Mouse (Mus musculus): Measurements from ENCODE around the gene Tuba4a. TPM values are rescaled to one million over a fixed set of nuclear protein-coding genes. Genes with fewer than 3 reads are reported as not detected.

The Tuba4a gene
- polyA plus RNA-seq, 1 experiment from 2014 or later = 18.0 TPM

DNA sequence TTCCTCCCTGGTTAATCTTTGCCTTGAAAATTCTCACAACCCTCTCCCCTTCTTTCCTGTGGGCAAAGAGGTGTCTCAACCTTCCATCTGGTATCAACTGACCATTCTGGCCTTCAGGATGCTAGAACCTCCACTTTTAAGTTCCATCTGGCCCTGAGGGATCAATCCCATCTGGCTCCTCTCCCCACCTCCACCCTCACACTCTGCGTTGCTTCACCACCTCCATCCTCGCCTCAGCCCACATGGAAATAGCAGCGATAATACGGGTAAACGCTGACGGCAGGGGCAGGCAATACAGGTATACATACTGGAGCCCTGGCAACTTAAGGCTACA is 1.8 kb downstream of the Tuba4a start:
- Histone ChIP-seq H3K4me1 (ENCODE audit: control insufficient read depth, insufficient read depth, low read length) (peaks cover 13% of the 10 kb centered on the region), H3K4me3 (ENCODE audit: low read depth, low read length) (no peak overlapping the region), H3K27ac (ENCODE audit: low read depth, low read length) (no peak overlapping the region), H3K36me3 (ENCODE audit: control insufficient read depth, insufficient read depth, low read length) (peaks cover 8% of the 10 kb centered on the region), H3K4me2 (ENCODE audit: low read depth) (peak overlapping the region; percentile 20; the same call in 1 of the 2 replicates), H3K9ac (ENCODE audit: low read length) (no peak overlapping the region), H3K9me3 (ENCODE audit: control insufficient read depth, low read length) (no peaks in the 10 kb centered on the region; the same call in 1 of the 2 replicates), H3K27me3 (ENCODE audit: control insufficient read depth, insufficient read depth, low read length) (peaks cover 43% of the 10 kb centered on the region)
- WGBS = 4% methylated on average over 6 of the region's 6 CpGs
- DNase-seq (ENCODE audit: low spot score) (no peak), ATAC-seq (ENCODE audit: insufficient read depth, low FRiP score, low TSS enrichment) (no peak)

DNA sequence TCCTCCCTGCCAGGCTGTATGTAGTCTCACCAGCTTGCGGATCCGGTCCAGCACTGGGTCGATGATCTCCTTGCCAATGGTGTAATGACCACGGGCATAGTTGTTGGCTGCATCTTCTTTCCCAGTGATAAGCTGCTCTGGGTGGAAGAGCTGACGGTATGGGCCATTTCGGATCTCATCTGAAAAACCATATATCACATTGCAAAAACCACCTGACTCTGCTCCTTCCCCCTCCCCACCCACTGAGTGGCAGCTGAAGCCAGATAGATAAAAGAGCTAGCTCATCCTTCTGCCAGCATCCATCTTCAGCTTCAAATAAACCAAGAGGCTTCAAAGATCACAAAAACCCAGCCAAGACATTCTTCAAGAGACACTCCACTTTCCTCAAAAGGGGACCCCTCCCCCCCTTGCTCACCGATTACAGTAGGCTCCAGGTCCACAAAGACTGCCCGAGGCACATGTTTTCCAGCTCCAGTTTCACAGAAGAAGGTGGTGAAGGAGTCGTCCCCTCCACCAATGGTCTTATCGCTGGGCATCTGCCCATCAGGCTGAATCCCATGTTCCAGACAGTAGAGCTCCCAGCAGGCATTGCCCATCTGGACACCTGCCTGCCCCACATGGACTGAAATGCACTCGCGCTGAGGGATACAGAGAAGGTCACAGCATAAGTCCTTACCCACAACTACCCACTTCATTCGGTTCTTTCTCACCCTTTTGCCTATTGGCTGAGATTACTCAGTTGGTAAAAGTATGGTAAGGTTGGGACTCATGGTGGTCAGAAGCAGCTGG is 2.7 kb downstream of the Tuba4a start:
- Histone ChIP-seq H3K9me3 (ENCODE audit: control insufficient read depth, low read length) (no peaks in the 10 kb centered on the region; the same call in 1 of the 2 replicates), H3K4me2 (ENCODE audit: low read depth) (no peak overlapping the region), H3K9ac (ENCODE audit: low read length) (no peak overlapping the region), H3K36me3 (ENCODE audit: control insufficient read depth, insufficient read depth, low read length) (peaks cover 10% of the 10 kb centered on the region), H3K27me3 (ENCODE audit: control insufficient read depth, insufficient read depth, low read length) (peaks cover 43% of the 10 kb centered on the region), H3K4me1 (ENCODE audit: control insufficient read depth, insufficient read depth, low read length) (peaks cover 13% of the 10 kb centered on the region), H3K27ac (ENCODE audit: low read depth, low read length) (no peak overlapping the region), H3K4me3 (ENCODE audit: low read depth, low read length) (no peak overlapping the region)
- 82% methylated on average over 13 of the region's 13 CpGs for WGBS
- no peak for ATAC-seq (ENCODE audit: insufficient read depth, low FRiP score, low TSS enrichment)
- no peak for DNase-seq (ENCODE audit: low spot score)

DNA sequence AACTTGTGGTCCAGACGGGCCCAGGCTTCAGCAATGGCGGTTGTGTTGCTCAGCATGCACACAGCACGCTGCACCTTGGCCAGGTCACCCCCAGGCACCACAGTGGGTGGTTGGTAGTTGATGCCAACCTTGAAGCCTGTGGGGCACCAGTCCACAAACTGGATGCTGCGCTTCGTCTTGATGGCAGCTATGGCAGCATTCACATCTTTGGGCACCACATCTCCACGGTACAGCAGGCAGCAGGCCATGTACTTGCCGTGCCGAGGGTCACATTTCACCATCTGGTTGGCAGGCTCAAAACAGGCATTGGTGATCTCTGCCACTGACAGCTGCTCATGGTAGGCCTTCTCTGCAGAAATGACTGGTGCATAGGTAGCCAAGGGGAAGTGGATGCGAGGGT is 3.9 kb downstream of the Tuba4a start:
- Histone ChIP-seq H3K4me1 (ENCODE audit: control insufficient read depth, insufficient read depth, low read length) (peaks cover 21% of the 10 kb centered on the region), H3K27me3 (ENCODE audit: control insufficient read depth, insufficient read depth, low read length) (peaks cover 37% of the 10 kb centered on the region), H3K27ac (ENCODE audit: low read depth, low read length) (no peak overlapping the region), H3K4me3 (ENCODE audit: low read depth, low read length) (no peak overlapping the region), H3K9me3 (ENCODE audit: control insufficient read depth, low read length) (no peaks in the 10 kb centered on the region; the same call in 1 of the 2 replicates), H3K4me2 (ENCODE audit: low read depth) (no peak overlapping the region), H3K9ac (ENCODE audit: low read length) (no peak overlapping the region), H3K36me3 (ENCODE audit: control insufficient read depth, insufficient read depth, low read length) (peaks cover 10% of the 10 kb centered on the region)
- DNase-seq (ENCODE audit: low spot score) = no peak
- 94% methylated on average over 9 of the region's 9 CpGs for WGBS
- ATAC-seq (ENCODE audit: insufficient read depth, low FRiP score, low TSS enrichment) = no peak

GRCm38 (mm10) chr1:75214886-75215285 is 4.8 kb downstream of the Tuba4a start:
- no peak overlapping the region for H3K9ac ChIP-seq (ENCODE audit: low read length)
- WGBS = 71% methylated on average over 5 of the region's 5 CpGs
- H3K9me3 ChIP-seq (ENCODE audit: control insufficient read depth, low read length) = no peaks in the 10 kb centered on the region; the same call in 1 of the 2 replicates
- H3K4me1 ChIP-seq (ENCODE audit: control insufficient read depth, insufficient read depth, low read length) = peaks cover 24% of the 10 kb centered on the region
- ATAC-seq (ENCODE audit: insufficient read depth, low FRiP score, low TSS enrichment) (no peak), DNase-seq (ENCODE audit: low spot score) (no peak)
- H3K27ac ChIP-seq (ENCODE audit: low read depth, low read length) = no peak overlapping the region
- H3K4me3 ChIP-seq (ENCODE audit: low read depth, low read length) = no peak overlapping the region
- H3K27me3 ChIP-seq (ENCODE audit: control insufficient read depth, insufficient read depth, low read length) = peaks cover 28% of the 10 kb centered on the region
- H3K4me2 ChIP-seq (ENCODE audit: low read depth) = no peak overlapping the region
- peaks cover 10% of the 10 kb centered on the region for H3K36me3 ChIP-seq (ENCODE audit: control insufficient read depth, insufficient read depth, low read length)

DNA sequence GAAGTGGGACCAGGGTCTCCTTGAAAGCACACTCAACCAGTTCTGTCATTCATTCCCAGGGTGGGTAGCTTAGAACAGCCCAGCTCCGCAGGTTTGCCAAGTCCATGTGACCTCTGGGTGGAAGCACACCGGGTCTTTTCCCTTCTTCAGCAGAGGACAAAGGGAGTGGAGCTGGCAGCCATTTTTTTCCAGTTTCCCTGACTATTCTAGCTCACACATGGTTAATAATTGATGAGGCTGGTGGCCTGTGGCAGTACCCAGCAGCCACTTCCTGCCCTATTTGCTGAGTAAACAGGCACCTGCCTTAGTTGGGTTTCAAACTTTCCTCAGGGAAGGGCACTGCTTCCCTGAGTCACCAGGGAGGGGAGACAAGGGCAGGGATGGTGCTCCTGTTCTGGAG is 5.2 kb downstream of the Tuba4a start:
- ATAC-seq (ENCODE audit: insufficient read depth, low FRiP score, low TSS enrichment) (no peak), DNase-seq (ENCODE audit: low spot score) (no peak)
- H3K27ac ChIP-seq (ENCODE audit: low read depth, low read length) = no peak overlapping the region
- H3K4me1 ChIP-seq (ENCODE audit: control insufficient read depth, insufficient read depth, low read length) = peaks cover 23% of the 10 kb centered on the region
- no peak overlapping the region for H3K9ac ChIP-seq (ENCODE audit: low read length)
- H3K36me3 ChIP-seq (ENCODE audit: control insufficient read depth, insufficient read depth, low read length) = peaks cover 10% of the 10 kb centered on the region
- H3K4me2 ChIP-seq (ENCODE audit: low read depth) = no peak overlapping the region
- H3K27me3 ChIP-seq (ENCODE audit: control insufficient read depth, insufficient read depth, low read length) = peaks cover 24% of the 10 kb centered on the region
- 83% methylated on average over 2 of the region's 2 CpGs for WGBS
- H3K4me3 ChIP-seq (ENCODE audit: low read depth, low read length) = no peak overlapping the region
- H3K9me3 ChIP-seq (ENCODE audit: control insufficient read depth, low read length) = no peaks in the 10 kb centered on the region; the same call in 1 of the 2 replicates

DNA sequence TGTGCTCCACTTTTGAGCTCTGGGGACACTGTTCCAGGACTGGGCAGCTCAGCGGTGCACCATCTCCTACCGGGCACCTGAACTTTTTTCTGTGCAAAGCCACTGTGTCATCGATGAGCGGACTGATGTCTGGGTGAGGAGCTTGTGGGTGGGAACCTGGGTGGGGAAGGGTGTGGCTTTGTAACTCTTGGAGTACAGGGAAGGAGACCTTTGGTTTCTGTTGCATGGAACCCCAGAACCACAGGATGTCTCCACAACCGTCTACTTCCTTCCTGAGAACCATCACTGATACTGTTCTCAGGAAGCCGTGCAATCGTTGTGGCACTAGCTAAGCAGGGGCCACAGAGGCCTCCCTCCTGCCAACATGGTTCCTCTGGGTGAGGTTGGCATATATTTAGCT is 6.6 kb downstream of the Tuba4a start:
- WGBS = 91% methylated on average over 7 of the region's 7 CpGs
- H3K4me3 ChIP-seq (ENCODE audit: low read depth, low read length) = no peak overlapping the region
- H3K4me2 ChIP-seq (ENCODE audit: low read depth) = no peak overlapping the region
- no peak overlapping the region for H3K27ac ChIP-seq (ENCODE audit: low read depth, low read length)
- peaks cover 11% of the 10 kb centered on the region for H3K27me3 ChIP-seq (ENCODE audit: control insufficient read depth, insufficient read depth, low read length)
- H3K4me1 ChIP-seq (ENCODE audit: control insufficient read depth, insufficient read depth, low read length) = peaks cover 14% of the 10 kb centered on the region
- H3K9ac ChIP-seq (ENCODE audit: low read length) = no peak overlapping the region
- no peaks in the 10 kb centered on the region for H3K9me3 ChIP-seq (ENCODE audit: control insufficient read depth, low read length)
- H3K36me3 ChIP-seq (ENCODE audit: control insufficient read depth, insufficient read depth, low read length) = peaks cover 10% of the 10 kb centered on the region
- DNase-seq (ENCODE audit: low spot score) = no peak
- no peak for ATAC-seq (ENCODE audit: insufficient read depth, low FRiP score, low TSS enrichment)

GRCm38 (mm10) chr1:75212542-75212941 is 7.1 kb downstream of the Tuba4a start:
- no peak for ATAC-seq (ENCODE audit: insufficient read depth, low FRiP score, low TSS enrichment)
- DNase-seq (ENCODE audit: low spot score) = no peak
- peaks cover 5% of the 10 kb centered on the region for H3K27me3 ChIP-seq (ENCODE audit: control insufficient read depth, insufficient read depth, low read length)
- 87% methylated on average over 4 of the region's 4 CpGs for WGBS
- H3K9ac ChIP-seq (ENCODE audit: low read length) = no peak overlapping the region
- H3K27ac ChIP-seq (ENCODE audit: low read depth, low read length) = no peak overlapping the region
- no peaks in the 10 kb centered on the region for H3K9me3 ChIP-seq (ENCODE audit: control insufficient read depth, low read length)
- H3K4me1 ChIP-seq (ENCODE audit: control insufficient read depth, insufficient read depth, low read length) = peaks cover 14% of the 10 kb centered on the region
- H3K4me2 ChIP-seq (ENCODE audit: low read depth) = no peak overlapping the region
- peaks cover 10% of the 10 kb centered on the region for H3K36me3 ChIP-seq (ENCODE audit: control insufficient read depth, insufficient read depth, low read length)
- H3K4me3 ChIP-seq (ENCODE audit: low read depth, low read length) = no peak overlapping the region

DNA sequence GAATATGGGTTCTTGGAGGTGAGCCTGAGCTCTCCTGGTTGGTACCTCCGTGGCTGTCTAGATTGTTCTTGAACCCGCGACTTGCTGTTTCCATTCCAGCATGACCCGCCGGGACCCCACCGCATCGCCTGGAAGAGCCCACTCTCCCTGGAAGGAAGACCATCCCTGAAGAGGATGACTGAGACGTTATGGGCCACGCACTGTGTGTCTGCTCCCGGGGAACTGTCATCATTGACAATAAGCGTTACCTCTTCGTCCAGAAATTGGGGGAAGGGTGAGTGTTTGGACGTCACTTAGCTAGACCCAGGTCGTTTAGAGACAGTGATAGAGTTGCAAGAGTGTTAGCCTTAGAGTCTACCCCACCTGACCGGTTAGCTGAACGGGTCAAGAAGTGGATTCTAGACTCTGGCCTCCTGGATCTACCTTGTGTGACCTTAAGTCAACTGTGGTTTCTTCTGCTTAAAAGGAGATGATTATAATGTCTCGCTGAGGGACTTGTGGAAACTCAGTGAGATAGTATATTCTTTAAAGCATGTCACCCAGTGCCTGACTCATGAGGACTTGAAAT is 8.4 kb downstream of the Tuba4a start:
- DNase-seq (ENCODE audit: low spot score) = no peak
- 15% methylated on average over 17 of the region's 17 CpGs for WGBS
- no peaks in the 10 kb centered on the region for H3K9me3 ChIP-seq (ENCODE audit: control insufficient read depth, low read length)
- H3K36me3 ChIP-seq (ENCODE audit: control insufficient read depth, insufficient read depth, low read length) = peaks cover 10% of the 10 kb centered on the region
- no peak overlapping the region for H3K27ac ChIP-seq (ENCODE audit: low read depth, low read length)
- no peaks in the 10 kb centered on the region for H3K27me3 ChIP-seq (ENCODE audit: control insufficient read depth, insufficient read depth, low read length)
- no peak for ATAC-seq (ENCODE audit: insufficient read depth, low FRiP score, low TSS enrichment)
- H3K4me3 ChIP-seq (ENCODE audit: low read depth, low read length) = peak overlapping the region; percentile 95
- H3K4me2 ChIP-seq (ENCODE audit: low read depth) = peak overlapping the region; percentile 92
- H3K9ac ChIP-seq (ENCODE audit: low read length) = peak overlapping the region; percentile 93
- peaks cover 14% of the 10 kb centered on the region for H3K4me1 ChIP-seq (ENCODE audit: control insufficient read depth, insufficient read depth, low read length)

Measured in neural tube, embryonic 11.5 days (tissue).